Mouse (Mus musculus) hindbrain, embryonic 12.5 days (tissue): Measurements from ENCODE around the gene Bclaf3. TPM values are rescaled to one million over a fixed set of nuclear protein-coding genes. Genes with fewer than 3 reads are reported as not detected.

Experiments used
- ATAC-seq: fragments of 200-750 bp; cut with Nextera tagmentation; 2 replicates; pipeline ENCODE4 v1.8.0; 2017; ENCODE audit warnings: moderate TSS enrichment; ENCODE audit not compliant: low FRiP score
- H3K27ac ChIP-seq: fragments of 300-500 bp; sonication (generic); 2 replicates; pipeline ENCODE4 v1.5.1; 2016; ENCODE audit warnings: mild to moderate bottlenecking
- H3K27me3 ChIP-seq: fragments of 300-500 bp; sonication (generic); 2 replicates; pipeline ENCODE4 v1.6.1; 2016; ENCODE audit warnings: mild to moderate bottlenecking
- H3K36me3 ChIP-seq: fragments of 300-500 bp; sonication (generic); 2 replicates; pipeline ENCODE4 v1.6.1; 2016; ENCODE audit warnings: mild to moderate bottlenecking
- H3K4me1 ChIP-seq: fragments of 300-500 bp; sonication (generic); 2 replicates; pipeline ENCODE4 v1.6.1; 2016
- H3K4me2 ChIP-seq: fragments of 300-500 bp; sonication (generic); replicated peaks from 2 replicates; pipeline ENCODE4 v1.6.1; 2016; ENCODE audit warnings: mild to moderate bottlenecking
- H3K4me3 ChIP-seq: fragments of 300-500 bp; sonication (generic); 2 replicates; pipeline ENCODE4 v1.5.1; 2016; ENCODE audit warnings: mild to moderate bottlenecking
- H3K9ac ChIP-seq: fragments of 300-500 bp; sonication (generic); 2 replicates; pipeline ENCODE4 v1.6.1; 2016; ENCODE audit warnings: mild to moderate bottlenecking, moderate library complexity
- H3K9me3 ChIP-seq: fragments of 300-500 bp; sonication (generic); replicated peaks from 2 replicates; pipeline ENCODE4 v1.6.1; 2016; ENCODE audit warnings: mild to moderate bottlenecking
- WGBS: fragments of 180-500 bp; shearing (Covaris S2); methylation state at CpG from one replicate; pipeline ENCODE4 v1.1.7; 2016; 5-methylcytosine and 5-hydroxymethylcytosine counted together
- polyA plus RNA-seq: library from polyadenylated mRNA; unstranded; fragments of >200 nt; fragmentation: Nextera tagmentation; extraction: Ambion mirVana; gene quantifications from 2 replicates; pipeline ENCODE4 v1.2.1, GENCODE M21; 2016

Bclaf3 gene
- polyA plus RNA-seq, 1 experiment from 2014 or later = 33.1 TPM

- peaks cover 9% of the 10 kb centered on the region; the same call in 1 of the 2 replicates for H3K4me1 ChIP-seq
- peak overlapping the region; percentile 63 for H3K4me2 ChIP-seq
- peak overlapping the region; percentile 62 for H3K9ac ChIP-seq
- no peaks in the 10 kb centered on the region for H3K9me3 ChIP-seq
- no peak overlapping the region for H3K27ac ChIP-seq
- ATAC-seq = no peak
- H3K27me3 ChIP-seq = peaks cover 10% of the 10 kb centered on the region
- 56% methylated on average over 4 of the region's 4 CpGs for WGBS
- no peaks in the 10 kb centered on the region for H3K36me3 ChIP-seq
- H3K4me3 ChIP-seq = peak overlapping the region; percentile 58
Observed at GRCm38 (mm10) chrX:159628629-159629028, 102.1 kb downstream of the Bclaf3 start.

- Histone ChIP-seq H3K9ac (no peak overlapping the region), H3K27ac (no peak overlapping the region), H3K4me3 (peak overlapping the region; percentile 58), H3K4me1 (peaks cover 9% of the 10 kb centered on the region; the same call in 1 of the 2 replicates), H3K36me3 (no peaks in the 10 kb centered on the region), H3K4me2 (peak overlapping the region; percentile 63), H3K27me3 (peaks cover 10% of the 10 kb centered on the region), H3K9me3 (no peaks in the 10 kb centered on the region)
- WGBS = 39% methylated on average over 2 of the region's 2 CpGs
- no peak for ATAC-seq
Observed at GRCm38 (mm10) chrX:159629203-159629602, 102.7 kb downstream of the Bclaf3 start.

GRCm38 (mm10) chrX:159638500-159639227 lies 112.2 kb downstream of the Bclaf3 start:
- ATAC-seq = no peak
- WGBS = 78% methylated on average over 4 of the region's 4 CpGs
- no peak overlapping the region for H3K27ac ChIP-seq
- no peaks in the 10 kb centered on the region for H3K9me3 ChIP-seq
- no peak overlapping the region for H3K4me3 ChIP-seq
- H3K4me1 ChIP-seq = no peaks in the 10 kb centered on the region
- H3K36me3 ChIP-seq = no peaks in the 10 kb centered on the region
- no peaks in the 10 kb centered on the region for H3K27me3 ChIP-seq
- no peak overlapping the region for H3K9ac ChIP-seq
- H3K4me2 ChIP-seq = no peak overlapping the region

GRCm38 (mm10) chrX:159639991-159640390 lies 113.5 kb downstream of the Bclaf3 start:
- H3K4me2 ChIP-seq = no peak overlapping the region
- H3K27me3 ChIP-seq = no peaks in the 10 kb centered on the region
- no peaks in the 10 kb centered on the region for H3K36me3 ChIP-seq
- no peak overlapping the region for H3K9ac ChIP-seq
- ATAC-seq = no peak
- no peak overlapping the region for H3K4me3 ChIP-seq
- H3K27ac ChIP-seq = no peak overlapping the region
- no peaks in the 10 kb centered on the region for H3K9me3 ChIP-seq
- WGBS = 82% methylated on average over 4 of the region's 4 CpGs
- no peaks in the 10 kb centered on the region for H3K4me1 ChIP-seq

Other genes with a start within 250 kb of the Bclaf3 start
- gene Eif1ax, start 154.5 kb upstream of the Bclaf3 start, polyA plus RNA-seq = 129 and 131 TPM in 2 replicates
- gene Map7d2, start 112.1 kb upstream of the Bclaf3 start, polyA plus RNA-seq = 21.7 and 21.8 TPM in 2 replicates
- 45.7 and 50.3 TPM in 2 replicates for gene Sh3kbp1, start 100.6 kb downstream of the Bclaf3 start, polyA plus RNA-seq